Mouse (Mus musculus): ENCODE results near the gene Acta2. TPM values are rescaled to one million over a fixed set of nuclear protein-coding genes. Genes with fewer than 3 reads are reported as not detected.

The Acta2 gene
- total and polyA plus RNA-seq, 3 experiments = 0.13 to 0.31 TPM; not detected in 1

- DNase-seq (ENCODE audit: extremely low read depth) = peak; percentile 27
- no peaks in the 10 kb centered on the region for H3K9me3 ChIP-seq (replicated peaks; ENCODE audit: low read length)
- peak overlapping the region; percentile 78 for H3K9ac ChIP-seq (ENCODE audit: insufficient read depth, low read depth)
- peaks cover 13 to 52% of the 10 kb centered on the region in 2 experiments for H3K4me1 ChIP-seq (ENCODE audit: control insufficient read depth in 1 of 2, insufficient read depth in 2 of 2)
- H3K36me3 ChIP-seq (replicated peaks in 1 of 2; ENCODE audit: control insufficient read depth in 1 of 2, insufficient read depth in 1 of 2, low read length in 1 of 2) = peaks cover 0 to 7% of the 10 kb centered on the region in 2 experiments
- H3K27ac ChIP-seq (ENCODE audit: insufficient read depth, low read depth) = peak overlapping the region; percentile 73
- TF ChIP-seq MAFK (IDR thresholded peaks at IDR 0.05; ENCODE audit: insufficient replicate concordance, low read length) (no peak), BHLHE40 (IDR thresholded peaks at IDR 0.05; ENCODE audit: low read depth, low read length) (0 out of 2 replicates have a peak, but pooled peaks have one; percentile 6), MAZ (IDR thresholded peaks at IDR 0.05; ENCODE audit: low read depth, low read length) (no peak), POLR2A (IDR thresholded peaks at IDR 0.05; ENCODE audit: low read depth, low read length) (no peak), POLR2AphosphoS2 (IDR thresholded peaks at IDR 0.05; ENCODE audit: low read depth, low read length) (no peak), MYC (IDR thresholded peaks at IDR 0.05; ENCODE audit: low read depth, low read length) (no peak), ZMIZ1 (IDR thresholded peaks at IDR 0.05; ENCODE audit: low read depth, low read length) (no peak), CHD2 (IDR thresholded peaks at IDR 0.05; ENCODE audit: low read length) (peak; percentile 96), SMC3 (IDR thresholded peaks at IDR 0.05; ENCODE audit: low read depth, low read length) (no peak), MXI1 (IDR thresholded peaks at IDR 0.05; ENCODE audit: low read depth, low read length) (no peak), USF2 (conservative IDR thresholded peaks at IDR 0.05; ENCODE audit: low read depth, low read length) (no peak), ETS1 (conservative IDR thresholded peaks at IDR 0.05; ENCODE audit: low read depth, low read length) (no peak), MEF2A (IDR thresholded peaks at IDR 0.05; ENCODE audit: borderline replicate concordance, low read depth, low read length) (no peak), ELF1 (IDR thresholded peaks at IDR 0.05; ENCODE audit: low read depth, low read length) (no peak), ZNF384 (IDR thresholded peaks at IDR 0.05; ENCODE audit: low read depth, low read length) (no peak), JUN (IDR thresholded peaks at IDR 0.05; ENCODE audit: insufficient read depth, low read depth, low read length) (no peak), NELFE (IDR thresholded peaks at IDR 0.05; ENCODE audit: low read depth, low read length) (no peak), EP300 (IDR thresholded peaks at IDR 0.05; ENCODE audit: low read length) (no peak), USF1 (IDR thresholded peaks at IDR 0.05; ENCODE audit: low read depth, low read length) (no peak), PAX5 (IDR thresholded peaks at IDR 0.05; ENCODE audit: low read length) (no peak), ZC3H11A (IDR thresholded peaks at IDR 0.05; ENCODE audit: low read depth, low read length) (no peak), ZKSCAN1 (IDR thresholded peaks at IDR 0.05; ENCODE audit: borderline replicate concordance, low read depth, low read length) (no peak), E2F4 (IDR thresholded peaks at IDR 0.05; ENCODE audit: insufficient replicate concordance, low read depth, low read length) (no peak), NRF1 (IDR thresholded peaks at IDR 0.05; ENCODE audit: low read depth, low read length) (no peak), RCOR1 (conservative IDR thresholded peaks at IDR 0.05; ENCODE audit: low read depth, low read length) (no peak), TCF12 (IDR thresholded peaks at IDR 0.05; ENCODE audit: low read depth, low read length) (no peak), CHD1 (IDR thresholded peaks at IDR 0.05; ENCODE audit: low read depth, low read length) (no peak), RAD21 (IDR thresholded peaks at IDR 0.05; ENCODE audit: low read depth, low read length) (no peak), CTCF (conservative IDR thresholded peaks at IDR 0.05 in 1 of 2, IDR thresholded peaks at IDR 0.05 in 1 of 2; ENCODE audit: low read depth in 2 of 2, low read length in 2 of 2) (peak in 1 of 2 experiments; percentile 3; a peak in 1 of 4 replicates), TBP (conservative IDR thresholded peaks at IDR 0.05; ENCODE audit: low read depth, low read length) (no peak), SIN3A (IDR thresholded peaks at IDR 0.05; ENCODE audit: low read length) (peak; percentile 15; the same call in 1 of the 2 replicates), JUND (conservative IDR thresholded peaks at IDR 0.05; ENCODE audit: low read depth, low read length) (no peak), UBTF (IDR thresholded peaks at IDR 0.05; ENCODE audit: low read depth, low read length) (no peak), IRF4 (IDR thresholded peaks at IDR 0.05; ENCODE audit: low read depth, low read length) (no peak)
- in situ Hi-C loops (cut with MboI; ENCODE audit: low pct_ligation_motif_present, low pct_unique_long_range_greater_than_20kb, low sequenced_read_pairs) = no loop called here
- H3K4me2 ChIP-seq (ENCODE audit: insufficient read depth, low read depth, poor library complexity, severe bottlenecking) = peak overlapping the region; percentile 41
- H3K27me3 ChIP-seq (replicated peaks) = no peaks in the 10 kb centered on the region
- peak overlapping the region; percentile 89 to 99 (median 97) for H3K4me3 ChIP-seq (replicated peaks in 1 of 3; ENCODE audit: low read depth in 2 of 3, low read length in 2 of 3, poor library complexity in 1 of 3)
- H3K79me2 ChIP-seq (replicated peaks; ENCODE audit: control insufficient read depth, extremely low read depth, insufficient read depth, poor library complexity, severe bottlenecking) = peaks cover 59% of the 10 kb centered on the region
- dilution Hi-C loops (cut with MboI; ENCODE audit: extremely low pct_ligation_motif_present, extremely low pct_unique_long_range_greater_than_20kb, low sequenced_read_pairs) = no loop called here
These were observed 61.7 kb downstream of the Acta2 start for GRCm38 (mm10) chr19:34193683-34194082.

All from CH12.LX (cell line).